Mouse (Mus musculus): Measurements from ENCODE around the gene Arhgef10l. TPM values are rescaled to one million over a fixed set of nuclear protein-coding genes. Genes with fewer than 3 reads are reported as not detected.

The Arhgef10l gene
- polyA plus RNA-seq, 2 experiments = 2.4 to 2.5 TPM

DNA sequence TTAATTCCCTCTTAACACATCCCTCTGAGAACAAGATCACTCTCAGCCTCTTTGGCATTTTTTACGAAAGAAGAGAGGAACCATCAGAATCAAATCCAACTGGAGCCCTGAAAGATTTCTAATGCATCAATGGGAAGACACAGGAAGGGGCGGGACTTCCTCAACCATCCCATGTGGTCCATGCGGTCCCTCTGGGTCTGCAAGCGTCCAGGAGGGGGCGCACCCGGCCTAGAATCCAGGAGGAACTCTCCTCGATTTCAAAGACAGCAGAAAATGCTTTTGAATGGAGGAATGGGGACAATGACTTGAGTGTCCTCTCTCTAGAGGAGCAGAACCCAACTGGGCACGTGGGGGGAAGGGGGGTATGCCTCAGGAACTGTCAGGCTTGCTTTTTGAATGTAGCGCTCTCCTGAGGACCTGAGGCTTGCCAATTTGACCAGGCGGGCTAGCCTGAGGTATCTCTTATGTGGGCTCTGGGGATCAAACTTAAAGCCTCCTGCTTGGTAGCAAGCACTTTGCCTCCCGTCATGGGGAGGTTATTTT lies 73.5 kb downstream of the Arhgef10l start:
- Histone ChIP-seq H3K36me3 (replicated peaks; ENCODE audit: control insufficient read depth, insufficient read depth, low read depth) (no peaks in the 10 kb centered on the region), H3K9ac (replicated peaks) (no peak overlapping the region), H3K4me3 (ENCODE audit: insufficient read depth in 1 of 2, low read depth in 2 of 2, low read length in 2 of 2) (no peak overlapping the region), H3K9me3 (ENCODE audit: control insufficient read depth, low read length) (no peaks in the 10 kb centered on the region), H3K27me3 (ENCODE audit: control insufficient read depth, insufficient read depth, low read length) (no peaks in the 10 kb centered on the region), H3K4me1 (replicated peaks; ENCODE audit: control insufficient read depth in 2 of 2, insufficient read depth in 2 of 2, low read length in 1 of 2) (no peaks in the 10 kb centered on the region), H3K4me2 (ENCODE audit: low read depth) (no peak overlapping the region), H3K27ac (no peak overlapping the region)
- ATAC-seq (ENCODE audit: insufficient read depth) (no peak), DNase-seq (ENCODE audit: low read depth in 3 of 3, low spot score in 3 of 3) (peak; percentile 39 to 46 (median 41))
- TF ChIP-seq CTCF (IDR thresholded peaks at IDR 0.05; ENCODE audit: low read depth) (peak; percentile 86), EP300 (IDR thresholded peaks at IDR 0.05; ENCODE audit: low read depth) (no peak)
- WGBS (ENCODE audit: insufficient replicate concordance) = 16% methylated on average over 11 of the region's 11 CpGs

DNA sequence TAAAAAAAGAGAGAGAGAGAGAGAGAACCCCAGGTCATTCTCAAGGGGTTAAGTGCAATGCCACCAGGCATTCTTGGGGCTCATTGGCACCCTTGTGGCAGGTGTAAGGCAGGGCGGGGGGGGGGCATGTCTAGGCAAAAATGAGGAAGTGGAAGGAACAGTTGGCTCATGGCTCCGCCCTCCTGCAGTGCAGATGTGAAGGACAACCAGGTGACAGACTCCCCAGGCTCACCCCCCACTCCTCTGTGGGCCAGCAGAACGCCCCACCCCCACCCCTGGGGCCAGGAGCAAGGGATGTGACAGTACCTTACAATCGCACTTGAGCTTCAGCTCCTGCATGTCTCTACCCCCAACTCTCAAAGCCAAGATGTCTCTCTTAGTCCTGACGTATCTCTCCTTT lies 79.3 kb downstream of the Arhgef10l start:
- H3K4me2 ChIP-seq (ENCODE audit: low read depth) = no peak overlapping the region
- DNase-seq (ENCODE audit: low read depth in 3 of 3, low spot score in 3 of 3) (no peak), ATAC-seq (ENCODE audit: insufficient read depth) (no peak)
- no peak overlapping the region for H3K4me3 ChIP-seq (ENCODE audit: insufficient read depth in 1 of 2, low read depth in 2 of 2, low read length in 2 of 2)
- H3K36me3 ChIP-seq (replicated peaks; ENCODE audit: control insufficient read depth, insufficient read depth, low read depth) = no peaks in the 10 kb centered on the region
- H3K27me3 ChIP-seq (ENCODE audit: control insufficient read depth, insufficient read depth, low read length) = no peaks in the 10 kb centered on the region
- H3K9ac ChIP-seq (replicated peaks) = no peak overlapping the region
- no peak overlapping the region for H3K27ac ChIP-seq
- H3K4me1 ChIP-seq (replicated peaks; ENCODE audit: control insufficient read depth in 2 of 2, insufficient read depth in 2 of 2, low read length in 1 of 2) = peaks cover 18 to 21% of the 10 kb centered on the region in 2 experiments
- TF ChIP-seq EP300 (IDR thresholded peaks at IDR 0.05; ENCODE audit: low read depth) = no peak
- no peak for TF ChIP-seq CTCF (IDR thresholded peaks at IDR 0.05; ENCODE audit: low read depth)
- WGBS (ENCODE audit: insufficient replicate concordance) = 26% methylated on average over 5 of the region's 5 CpGs
- H3K9me3 ChIP-seq (ENCODE audit: control insufficient read depth, low read length) = no peaks in the 10 kb centered on the region

DNA sequence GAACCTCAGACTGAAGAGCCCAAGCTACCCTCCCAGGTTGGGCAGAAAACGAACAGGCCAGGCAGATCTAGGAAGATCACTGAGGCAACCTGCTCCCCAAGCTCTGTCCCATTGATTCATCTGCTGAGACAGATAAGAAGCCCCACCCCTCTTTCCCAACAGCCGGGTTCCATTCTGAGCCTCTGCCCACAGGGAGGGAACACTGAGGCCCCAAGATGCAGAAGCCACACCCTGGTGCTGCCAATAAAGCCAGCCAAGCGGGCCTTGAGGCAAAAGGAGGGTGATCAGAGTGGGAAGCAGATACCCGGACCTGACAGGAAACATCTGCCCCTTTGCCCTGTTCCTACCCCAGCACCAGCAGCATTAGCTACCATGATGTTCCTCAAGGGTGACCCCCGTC lies 81.6 kb downstream of the Arhgef10l start:
- peak overlapping the region; percentile 50 for H3K4me2 ChIP-seq (ENCODE audit: low read depth)
- H3K27ac ChIP-seq = no peak overlapping the region
- H3K4me3 ChIP-seq (ENCODE audit: insufficient read depth in 1 of 2, low read depth in 2 of 2, low read length in 2 of 2) = no peak overlapping the region
- no peaks in the 10 kb centered on the region; the same call in 1 of the 2 replicates for H3K27me3 ChIP-seq (ENCODE audit: control insufficient read depth, insufficient read depth, low read length)
- WGBS (ENCODE audit: insufficient replicate concordance) = 8% methylated on average over 5 of the region's 5 CpGs
- TF ChIP-seq CTCF (IDR thresholded peaks at IDR 0.05; ENCODE audit: low read depth) = no peak
- peak; percentile 68 for TF ChIP-seq EP300 (IDR thresholded peaks at IDR 0.05; ENCODE audit: low read depth)
- peaks cover 18 to 21% of the 10 kb centered on the region in 2 experiments for H3K4me1 ChIP-seq (replicated peaks; ENCODE audit: control insufficient read depth in 2 of 2, insufficient read depth in 2 of 2, low read length in 1 of 2)
- DNase-seq (ENCODE audit: low read depth in 3 of 3, low spot score in 3 of 3) (peak; percentile 73 to 78 (median 75)), ATAC-seq (ENCODE audit: insufficient read depth) (peak; percentile 90)
- no peak overlapping the region; the same call in 1 of the 2 replicates for H3K9ac ChIP-seq (replicated peaks)
- no peaks in the 10 kb centered on the region for H3K9me3 ChIP-seq (ENCODE audit: control insufficient read depth, low read length)
- H3K36me3 ChIP-seq (replicated peaks; ENCODE audit: control insufficient read depth, insufficient read depth, low read depth) = no peaks in the 10 kb centered on the region

DNA sequence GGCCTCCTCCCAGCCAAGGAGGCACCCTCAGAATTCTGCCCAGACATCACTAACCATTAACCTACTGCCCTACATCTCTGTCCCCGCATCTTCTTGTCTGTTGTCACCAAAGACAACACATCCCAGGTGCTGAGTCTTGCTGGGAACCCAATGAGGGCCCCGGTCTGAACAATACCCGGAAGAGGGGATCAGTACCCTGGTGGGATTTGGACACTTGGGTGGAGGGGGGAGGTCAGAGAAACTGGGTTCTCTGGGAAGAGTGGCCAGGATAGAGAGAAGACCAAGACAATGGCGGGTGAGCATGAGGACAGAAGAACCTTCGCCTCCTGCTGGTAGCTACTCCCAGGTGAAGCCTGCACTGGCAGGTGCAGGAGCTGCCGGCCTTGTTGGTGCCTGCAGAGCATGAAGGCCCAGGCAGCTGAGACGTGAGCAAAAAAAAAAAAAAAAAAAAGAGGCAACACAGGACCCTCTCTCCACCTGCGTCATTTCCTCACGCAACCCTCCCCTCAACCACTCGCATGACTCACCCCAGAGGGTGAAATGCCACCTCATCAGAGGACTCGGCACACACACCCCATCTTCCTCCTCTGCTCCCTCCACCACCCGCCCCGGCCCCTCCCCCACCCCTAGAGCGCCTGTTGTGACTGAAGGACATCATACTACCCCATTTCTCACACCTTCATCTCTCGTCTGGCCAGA lies 83.3 kb downstream of the Arhgef10l start:
- ATAC-seq (ENCODE audit: insufficient read depth) (no peak), DNase-seq (ENCODE audit: low read depth in 3 of 3, low spot score in 3 of 3) (peak in 1 of 3 experiments; percentile 38)
- H3K9me3 ChIP-seq (ENCODE audit: control insufficient read depth, low read length) = no peaks in the 10 kb centered on the region
- H3K4me3 ChIP-seq (ENCODE audit: insufficient read depth in 1 of 2, low read depth in 2 of 2, low read length in 2 of 2) = no peak overlapping the region
- no peaks in the 10 kb centered on the region; the same call in 1 of the 2 replicates for H3K27me3 ChIP-seq (ENCODE audit: control insufficient read depth, insufficient read depth, low read length)
- H3K9ac ChIP-seq (replicated peaks) = no peak overlapping the region
- no peak overlapping the region for H3K27ac ChIP-seq
- WGBS (ENCODE audit: insufficient replicate concordance) = 49% methylated on average over 15 of the region's 15 CpGs
- H3K36me3 ChIP-seq (replicated peaks; ENCODE audit: control insufficient read depth, insufficient read depth, low read depth) = no peaks in the 10 kb centered on the region
- TF ChIP-seq EP300 (IDR thresholded peaks at IDR 0.05; ENCODE audit: low read depth) = no peak
- TF ChIP-seq CTCF (IDR thresholded peaks at IDR 0.05; ENCODE audit: low read depth) = no peak
- no peak overlapping the region for H3K4me2 ChIP-seq (ENCODE audit: low read depth)
- H3K4me1 ChIP-seq (replicated peaks; ENCODE audit: control insufficient read depth in 2 of 2, insufficient read depth in 2 of 2, low read length in 1 of 2) = peaks cover 18 to 21% of the 10 kb centered on the region in 2 experiments

DNA sequence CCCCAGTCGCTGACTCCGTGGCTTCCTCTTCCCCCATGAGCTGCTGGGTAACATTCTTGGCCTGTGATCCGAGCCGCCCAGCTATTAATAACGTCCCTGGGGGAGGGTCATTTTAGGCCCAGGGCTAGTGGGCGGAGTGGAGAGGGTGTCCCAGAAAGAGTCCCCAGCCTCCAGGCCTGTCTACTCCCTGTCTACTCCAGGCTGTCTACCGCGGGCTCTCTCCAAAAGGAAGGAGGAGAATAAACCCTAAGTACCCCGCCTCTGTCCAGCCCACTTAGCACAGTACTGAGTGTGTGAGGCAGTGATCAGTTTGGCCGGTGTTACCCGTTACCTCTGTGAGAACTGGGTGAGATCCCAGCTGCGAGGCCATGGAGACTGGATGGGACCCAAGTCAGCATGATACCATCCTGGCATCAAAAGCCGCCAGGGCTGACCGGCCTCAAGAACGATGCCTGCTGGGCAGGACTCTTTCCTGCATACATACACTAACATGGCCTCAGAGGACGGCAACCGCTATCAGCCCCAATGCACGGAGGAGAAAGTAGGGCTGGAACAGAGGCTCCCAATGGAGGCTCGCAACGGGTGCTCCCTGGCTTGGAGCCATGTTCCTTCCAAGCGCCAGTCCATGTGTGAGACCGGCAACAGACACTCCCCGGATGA lies 84.0 kb downstream of the Arhgef10l start:
- Histone ChIP-seq H3K36me3 (replicated peaks; ENCODE audit: control insufficient read depth, insufficient read depth, low read depth) (no peaks in the 10 kb centered on the region), H3K27me3 (ENCODE audit: control insufficient read depth, insufficient read depth, low read length) (no peaks in the 10 kb centered on the region; the same call in 1 of the 2 replicates), H3K4me2 (ENCODE audit: low read depth) (no peak overlapping the region), H3K9ac (replicated peaks) (no peak overlapping the region), H3K4me3 (ENCODE audit: insufficient read depth in 1 of 2, low read depth in 2 of 2, low read length in 2 of 2) (no peak overlapping the region), H3K9me3 (ENCODE audit: control insufficient read depth, low read length) (no peaks in the 10 kb centered on the region), H3K27ac (no peak overlapping the region), H3K4me1 (replicated peaks; ENCODE audit: control insufficient read depth in 2 of 2, insufficient read depth in 2 of 2, low read length in 1 of 2) (peaks cover 18 to 21% of the 10 kb centered on the region in 2 experiments)
- ATAC-seq (ENCODE audit: insufficient read depth) (no peak), DNase-seq (ENCODE audit: low read depth in 3 of 3, low spot score in 3 of 3) (no peak)
- TF ChIP-seq CTCF (IDR thresholded peaks at IDR 0.05; ENCODE audit: low read depth) (no peak), EP300 (IDR thresholded peaks at IDR 0.05; ENCODE audit: low read depth) (no peak)
- 58% methylated on average over 23 of the region's 23 CpGs for WGBS (ENCODE audit: insufficient replicate concordance)

Measured in liver, embryonic 14.5 days (tissue).